Mouse (Mus musculus): Measurements from ENCODE around the gene E330017A01Rik.

Gene E330017A01Rik

GRCm38 (mm10) chr16:58591299-58591698 lies 47.2 kb downstream of the E330017A01Rik start:
- ATAC-seq (ENCODE audit: low TSS enrichment), result no peak

- ATAC-seq (ENCODE audit: low TSS enrichment), result no peak
Measured at GRCm38 (mm10) chr16:58589444-58589843, 49.1 kb downstream of the E330017A01Rik start.

Data from frontal cortex, adult (tissue).